Mouse (Mus musculus): ENCODE measurements at regions not wholly inside any gene's neighbourhood (a gene's known extent, or its start where the extent isn't known, plus 50 kb on each side); places are given as distances from the start of the nearest gene placed in this dataset.

- Histone ChIP-seq H3K27ac (no peak overlapping the region), H3K4me2 (ENCODE audit: low read depth) (no peak overlapping the region), H3K9ac (replicated peaks) (no peak overlapping the region), H3K27me3 (ENCODE audit: control insufficient read depth, insufficient read depth, low read length) (no peaks in the 10 kb centered on the region), H3K9me3 (ENCODE audit: control insufficient read depth, low read length) (no peaks in the 10 kb centered on the region), H3K36me3 (replicated peaks; ENCODE audit: control insufficient read depth, insufficient read depth, low read depth) (no peaks in the 10 kb centered on the region), H3K4me3 (ENCODE audit: insufficient read depth in 1 of 2, low read depth in 2 of 2, low read length in 2 of 2) (no peak overlapping the region), H3K4me1 (replicated peaks; ENCODE audit: control insufficient read depth in 2 of 2, insufficient read depth in 2 of 2, low read length in 1 of 2) (no peaks in the 10 kb centered on the region)
- DNase-seq (ENCODE audit: low read depth in 3 of 3, low spot score in 3 of 3) (no peak), ATAC-seq (ENCODE audit: insufficient read depth) (no peak)
- TF ChIP-seq CTCF (IDR thresholded peaks at IDR 0.05; ENCODE audit: low read depth): no peak
- TF ChIP-seq EP300 (IDR thresholded peaks at IDR 0.05; ENCODE audit: low read depth): no peak
- WGBS (ENCODE audit: insufficient replicate concordance): 50% methylated on average over 6 of the region's 6 CpGs
Measured at GRCm38 (mm10) chr8:91895987-91896386, 94.1 kb upstream of the Irx3 start.

- H3K36me3 ChIP-seq (replicated peaks; ENCODE audit: control insufficient read depth, insufficient read depth, low read depth): no peaks in the 10 kb centered on the region
- H3K4me2 ChIP-seq (ENCODE audit: low read depth): no peak overlapping the region
- no peaks in the 10 kb centered on the region for H3K27me3 ChIP-seq (ENCODE audit: control insufficient read depth, insufficient read depth, low read length)
- ATAC-seq (ENCODE audit: insufficient read depth): no peak
- DNase-seq (ENCODE audit: low read depth in 3 of 3, low spot score in 3 of 3): no peak
- no peak overlapping the region for H3K9ac ChIP-seq (replicated peaks)
- TF ChIP-seq EP300 (IDR thresholded peaks at IDR 0.05; ENCODE audit: low read depth): no peak
- no peak for TF ChIP-seq CTCF (IDR thresholded peaks at IDR 0.05; ENCODE audit: low read depth)
- H3K9me3 ChIP-seq (ENCODE audit: control insufficient read depth, low read length): no peaks in the 10 kb centered on the region
- H3K4me3 ChIP-seq (ENCODE audit: insufficient read depth in 1 of 2, low read depth in 2 of 2, low read length in 2 of 2): no peak overlapping the region
- H3K4me1 ChIP-seq (replicated peaks; ENCODE audit: control insufficient read depth in 2 of 2, insufficient read depth in 2 of 2, low read length in 1 of 2): peaks cover 0 to 9% of the 10 kb centered on the region in 2 experiments; a peak in 2 of 4 replicates
- WGBS (ENCODE audit: insufficient replicate concordance): 56% methylated on average over 2 of the region's 2 CpGs
- no peak overlapping the region for H3K27ac ChIP-seq
Measured at GRCm38 (mm10) chr8:91884862-91885261, 83.0 kb upstream of the Irx3 start.

GRCm38 (mm10) chr8:91884325-91884724, 82.5 kb upstream of the Irx3 start:
- Histone ChIP-seq H3K27ac (no peak overlapping the region), H3K4me3 (ENCODE audit: insufficient read depth in 1 of 2, low read depth in 2 of 2, low read length in 2 of 2) (no peak overlapping the region), H3K36me3 (replicated peaks; ENCODE audit: control insufficient read depth, insufficient read depth, low read depth) (no peaks in the 10 kb centered on the region), H3K9me3 (ENCODE audit: control insufficient read depth, low read length) (no peaks in the 10 kb centered on the region), H3K27me3 (ENCODE audit: control insufficient read depth, insufficient read depth, low read length) (no peaks in the 10 kb centered on the region), H3K9ac (replicated peaks) (no peak overlapping the region), H3K4me1 (replicated peaks; ENCODE audit: control insufficient read depth in 2 of 2, insufficient read depth in 2 of 2, low read length in 1 of 2) (peaks cover 0 to 9% of the 10 kb centered on the region in 2 experiments; a peak in 2 of 4 replicates), H3K4me2 (ENCODE audit: low read depth) (no peak overlapping the region)
- peak; percentile 9 to 16 (median 13) for DNase-seq (ENCODE audit: low read depth in 3 of 3, low spot score in 3 of 3)
- TF ChIP-seq EP300 (IDR thresholded peaks at IDR 0.05; ENCODE audit: low read depth) (no peak), CTCF (IDR thresholded peaks at IDR 0.05; ENCODE audit: low read depth) (no peak)
- ATAC-seq (ENCODE audit: insufficient read depth): no peak
- 39% methylated on average over 3 of the region's 3 CpGs for WGBS (ENCODE audit: insufficient replicate concordance)

- no peak for ATAC-seq (ENCODE audit: insufficient read depth)
Measured at GRCm38 (mm10) chr8:91883012-91883411, 81.1 kb upstream of the Irx3 start.

GRCm38 (mm10) chr8:91878886-91879285, 77.0 kb upstream of the Irx3 start:
- ATAC-seq (ENCODE audit: insufficient read depth) (no peak), DNase-seq (ENCODE audit: low read depth in 3 of 3, low spot score in 3 of 3) (no peak)
- peaks cover 0 to 4% of the 10 kb centered on the region in 2 experiments; a peak in 1 of 4 replicates for H3K4me1 ChIP-seq (replicated peaks; ENCODE audit: control insufficient read depth in 2 of 2, insufficient read depth in 2 of 2, low read length in 1 of 2)
- WGBS (ENCODE audit: insufficient replicate concordance): 58% methylated on average over 5 of the region's 5 CpGs
- H3K4me2 ChIP-seq (ENCODE audit: low read depth): no peak overlapping the region
- H3K9me3 ChIP-seq (ENCODE audit: control insufficient read depth, low read length): no peaks in the 10 kb centered on the region
- TF ChIP-seq EP300 (IDR thresholded peaks at IDR 0.05; ENCODE audit: low read depth) (no peak), CTCF (IDR thresholded peaks at IDR 0.05; ENCODE audit: low read depth) (no peak)
- no peak overlapping the region for H3K4me3 ChIP-seq (ENCODE audit: insufficient read depth in 1 of 2, low read depth in 2 of 2, low read length in 2 of 2)
- H3K27me3 ChIP-seq (ENCODE audit: control insufficient read depth, insufficient read depth, low read length): no peaks in the 10 kb centered on the region; the same call in 1 of the 2 replicates
- no peak overlapping the region for H3K27ac ChIP-seq
- no peaks in the 10 kb centered on the region for H3K36me3 ChIP-seq (replicated peaks; ENCODE audit: control insufficient read depth, insufficient read depth, low read depth)
- H3K9ac ChIP-seq (replicated peaks): no peak overlapping the region

More at GRCm38 (mm10) chr8:91883012-91883411, 81.1 kb upstream of the Irx3 start:
- Histone ChIP-seq H3K4me2 (ENCODE audit: low read depth) (no peak overlapping the region), H3K9me3 (ENCODE audit: control insufficient read depth, low read length) (no peaks in the 10 kb centered on the region), H3K27me3 (ENCODE audit: control insufficient read depth, insufficient read depth, low read length) (no peaks in the 10 kb centered on the region; the same call in 1 of the 2 replicates), H3K4me1 (replicated peaks; ENCODE audit: control insufficient read depth in 2 of 2, insufficient read depth in 2 of 2, low read length in 1 of 2) (peaks cover 0 to 9% of the 10 kb centered on the region in 2 experiments; a peak in 2 of 4 replicates), H3K27ac (no peak overlapping the region), H3K9ac (replicated peaks) (no peak overlapping the region), H3K4me3 (ENCODE audit: insufficient read depth in 1 of 2, low read depth in 2 of 2, low read length in 2 of 2) (no peak overlapping the region), H3K36me3 (replicated peaks; ENCODE audit: control insufficient read depth, insufficient read depth, low read depth) (no peaks in the 10 kb centered on the region)
- WGBS (ENCODE audit: insufficient replicate concordance): 60% methylated on average over 4 of the region's 4 CpGs
- TF ChIP-seq EP300 (IDR thresholded peaks at IDR 0.05; ENCODE audit: low read depth): no peak
- no peak for TF ChIP-seq CTCF (IDR thresholded peaks at IDR 0.05; ENCODE audit: low read depth)
- no peak for DNase-seq (ENCODE audit: low read depth in 3 of 3, low spot score in 3 of 3)
